Mouse (Mus musculus): ENCODE results near the gene 2310022B05Rik. TPM values are rescaled to one million over a fixed set of nuclear protein-coding genes. Genes with fewer than 3 reads are reported as not detected.

2310022B05Rik gene
- polyA plus RNA-seq, 1 experiment from 2014 or later = 22.3 TPM

Other genes with a start within 250 kb of the 2310022B05Rik start
- 3.7 and 4.0 TPM in 2 replicates for gene Pgbd5, start 223.7 kb downstream of the 2310022B05Rik start, polyA plus RNA-seq (2016; fragmentation: Nextera tagmentation; extraction: Ambion mirVana)
- gene Cog2, start 142.6 kb downstream of the 2310022B05Rik start, polyA plus RNA-seq (2016; fragmentation: Nextera tagmentation; extraction: Ambion mirVana) = 46.6 and 48.0 TPM in 2 replicates
- 0.09 TPM in 1 of 2 replicates, not detected in the other for gene Agt, start 93.7 kb downstream of the 2310022B05Rik start, polyA plus RNA-seq (2016; fragmentation: Nextera tagmentation; extraction: Ambion mirVana)
- gene Capn9, start 87.3 kb downstream of the 2310022B05Rik start, polyA plus RNA-seq (2016; fragmentation: Nextera tagmentation; extraction: Ambion mirVana) = 0.13 TPM in 1 of 2 replicates, not detected in the other
- 66.6 and 67.8 TPM in 2 replicates for gene Ttc13, start 58.6 kb upstream of the 2310022B05Rik start, polyA plus RNA-seq (2016; fragmentation: Nextera tagmentation; extraction: Ambion mirVana)
- gene Arv1, start 58.8 kb upstream of the 2310022B05Rik start, polyA plus RNA-seq (2016; fragmentation: Nextera tagmentation; extraction: Ambion mirVana) = 36.2 and 38.3 TPM in 2 replicates
- 0.63 and 1.1 TPM in 2 replicates for gene Fam89a, start 88.5 kb upstream of the 2310022B05Rik start, polyA plus RNA-seq (2016; fragmentation: Nextera tagmentation; extraction: Ambion mirVana)
- 7.4 and 9.4 TPM in 2 replicates for gene Trim67, start 129.7 kb upstream of the 2310022B05Rik start, polyA plus RNA-seq (2016; fragmentation: Nextera tagmentation; extraction: Ambion mirVana)
- gene Gnpat, start 199.7 kb upstream of the 2310022B05Rik start, polyA plus RNA-seq (2016; fragmentation: Nextera tagmentation; extraction: Ambion mirVana) = 126 and 130 TPM in 2 replicates
- 45.4 and 47.4 TPM in 2 replicates for gene 2810004N23Rik, start 199.8 kb upstream of the 2310022B05Rik start, polyA plus RNA-seq (2016; fragmentation: Nextera tagmentation; extraction: Ambion mirVana)
- gene Exoc8, start 234.3 kb upstream of the 2310022B05Rik start, polyA plus RNA-seq (2016; fragmentation: Nextera tagmentation; extraction: Ambion mirVana) = 15.4 and 18.1 TPM in 2 replicates
- 17.4 and 17.8 TPM in 2 replicates for gene Sprtn, start 234.5 kb upstream of the 2310022B05Rik start, polyA plus RNA-seq (2016; fragmentation: Nextera tagmentation; extraction: Ambion mirVana)

Measured in midbrain, embryonic 12.5 days (tissue).